Mouse (Mus musculus) embryonic facial prominence, embryonic 15.5 days (tissue): ENCODE data around the gene Fam83c. TPM values are rescaled to one million over a fixed set of nuclear protein-coding genes. Genes with fewer than 3 reads are reported as not detected.

Experiments
- ATAC-seq: fragments of 200-750 bp; cut with Nextera tagmentation; 2 replicates; pipeline ENCODE4 v1.8.0; 2017; ENCODE audit warnings: low read depth, moderate TSS enrichment; ENCODE audit not compliant: insufficient number of reproducible peaks, low FRiP score, low TSS enrichment
- H3K27ac ChIP-seq: fragments of 300-500 bp; sonication (generic); replicated peaks from 2 replicates; pipeline ENCODE4 v1.5.1; 2015; ENCODE audit warnings: mild to moderate bottlenecking, inconsistent platforms
- H3K27me3 ChIP-seq: fragments of 300-500 bp; sonication (generic); 2 replicates; pipeline ENCODE4 v1.6.1; 2015; ENCODE audit warnings: inconsistent platforms
- H3K36me3 ChIP-seq: fragments of 300-500 bp; sonication (generic); 2 replicates; pipeline ENCODE4 v1.6.1; 2015; ENCODE audit warnings: mild to moderate bottlenecking, inconsistent platforms
- H3K4me1 ChIP-seq: fragments of 300-500 bp; sonication (generic); 2 replicates; pipeline ENCODE4 v1.6.1; 2015; ENCODE audit warnings: inconsistent platforms
- H3K4me2 ChIP-seq: fragments of 300-500 bp; sonication (generic); replicated peaks from 2 replicates; pipeline ENCODE4 v1.6.1; 2015; ENCODE audit warnings: mild to moderate bottlenecking, inconsistent platforms
- H3K4me3 ChIP-seq: fragments of 300-500 bp; sonication (generic); replicated peaks from 2 replicates; pipeline ENCODE4 v1.5.1; 2015; ENCODE audit warnings: mild to moderate bottlenecking, inconsistent platforms
- H3K9ac ChIP-seq: fragments of 300-500 bp; sonication (generic); 2 replicates; pipeline ENCODE4 v1.6.1; 2015; ENCODE audit warnings: inconsistent platforms
- H3K9me3 ChIP-seq: fragments of 300-500 bp; sonication (generic); replicated peaks from 2 replicates; pipeline ENCODE4 v1.6.1; 2016; ENCODE audit warnings: inconsistent platforms
- WGBS: fragments of 180-500 bp; shearing (Covaris S2); methylation state at CpG from one replicate; pipeline ENCODE4 v1.1.7; 2015; 5-methylcytosine and 5-hydroxymethylcytosine counted together
- polyA plus RNA-seq: library from polyadenylated mRNA; unstranded; fragments of >200 nt; fragmentation: Nextera tagmentation; extraction: Ambion mirVana; gene quantifications from 2 replicates; pipeline ENCODE4 v1.2.1, GENCODE M21; 2015

The Fam83c gene
- polyA plus RNA-seq = 4.3 and 4.8 TPM in 2 replicates

GRCm38 (mm10) chr2:155834732-155835131 is at the start of gene Fam83c:
Gene Fam83c (minus strand): TSS chr2:155834854.
- Histone ChIP-seq H3K36me3 (no peaks in the 10 kb centered on the region), H3K4me3 (peak within 1 kb of the TSS; percentile 22), H3K4me1 (0 out of 2 replicates have a peak, but pooled peaks cover 4% of the 10 kb centered on the region), H3K27me3 (no peaks in the 10 kb centered on the region), H3K27ac (peak within 1 kb of the TSS; percentile 13; the same call in 1 of the 2 replicates), H3K9ac (no peak within 1 kb of the TSS), H3K4me2 (peak within 1 kb of the TSS; percentile 34), H3K9me3 (no peaks in the 10 kb centered on the region)
- no peak for ATAC-seq
- WGBS = 44% methylated on average over 9 of the region's 9 CpGs

- Histone ChIP-seq H3K27ac (no peak overlapping the region), H3K4me1 (no peaks in the 10 kb centered on the region), H3K9ac (no peak overlapping the region), H3K9me3 (no peaks in the 10 kb centered on the region), H3K27me3 (no peaks in the 10 kb centered on the region), H3K4me2 (no peak overlapping the region), H3K4me3 (no peak overlapping the region), H3K36me3 (peaks cover 19% of the 10 kb centered on the region)
- WGBS = 77% methylated on average over 3 of the region's 3 CpGs
- no peak for ATAC-seq
These were observed 47.4 kb upstream of the Fam83c start for GRCm38 (mm10) chr2:155882087-155882486.

- no peak overlapping the region for H3K4me3 ChIP-seq
- H3K4me1 ChIP-seq = no peaks in the 10 kb centered on the region
- 78% methylated on average over 21 of the region's 21 CpGs for WGBS
- H3K4me2 ChIP-seq = no peak overlapping the region
- H3K9ac ChIP-seq = no peak overlapping the region
- H3K27me3 ChIP-seq = no peaks in the 10 kb centered on the region
- ATAC-seq = no peak
- H3K9me3 ChIP-seq = no peaks in the 10 kb centered on the region
- H3K27ac ChIP-seq = no peak overlapping the region
- H3K36me3 ChIP-seq = peaks cover 27% of the 10 kb centered on the region
These were observed 44.6 kb upstream of the Fam83c start for GRCm38 (mm10) chr2:155878964-155879876.

DNA sequence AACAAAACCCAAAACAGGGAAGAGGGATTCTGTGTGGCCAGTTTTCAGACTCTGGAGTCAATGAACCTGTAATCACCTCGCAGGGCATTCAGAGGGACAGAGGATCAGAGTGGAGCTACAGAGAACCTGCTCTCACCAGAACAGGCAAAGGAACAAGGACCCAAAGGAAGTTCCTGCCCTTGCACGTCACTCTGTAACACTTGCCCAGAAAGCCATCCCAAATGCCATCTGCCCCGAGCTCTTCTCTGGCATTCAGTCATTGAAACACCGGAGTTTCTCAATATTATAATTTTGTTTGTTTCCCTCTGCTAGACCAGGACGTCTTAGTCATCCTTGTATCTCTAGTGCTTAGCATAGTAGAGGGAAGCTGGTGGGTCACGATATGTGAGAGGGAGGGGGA is 39.0 kb upstream of the Fam83c start:
- no peak overlapping the region for H3K9ac ChIP-seq
- no peak overlapping the region for H3K4me3 ChIP-seq
- H3K36me3 ChIP-seq = peaks cover 22% of the 10 kb centered on the region
- peaks cover 8% of the 10 kb centered on the region for H3K4me1 ChIP-seq
- WGBS = 71% methylated on average over 6 of the region's 6 CpGs
- ATAC-seq = no peak
- no peaks in the 10 kb centered on the region for H3K27me3 ChIP-seq
- 0 out of 2 replicates have a peak overlapping the region, but pooled peaks have one; percentile 18 for H3K27ac ChIP-seq
- H3K9me3 ChIP-seq = no peaks in the 10 kb centered on the region
- no peak overlapping the region for H3K4me2 ChIP-seq

DNA sequence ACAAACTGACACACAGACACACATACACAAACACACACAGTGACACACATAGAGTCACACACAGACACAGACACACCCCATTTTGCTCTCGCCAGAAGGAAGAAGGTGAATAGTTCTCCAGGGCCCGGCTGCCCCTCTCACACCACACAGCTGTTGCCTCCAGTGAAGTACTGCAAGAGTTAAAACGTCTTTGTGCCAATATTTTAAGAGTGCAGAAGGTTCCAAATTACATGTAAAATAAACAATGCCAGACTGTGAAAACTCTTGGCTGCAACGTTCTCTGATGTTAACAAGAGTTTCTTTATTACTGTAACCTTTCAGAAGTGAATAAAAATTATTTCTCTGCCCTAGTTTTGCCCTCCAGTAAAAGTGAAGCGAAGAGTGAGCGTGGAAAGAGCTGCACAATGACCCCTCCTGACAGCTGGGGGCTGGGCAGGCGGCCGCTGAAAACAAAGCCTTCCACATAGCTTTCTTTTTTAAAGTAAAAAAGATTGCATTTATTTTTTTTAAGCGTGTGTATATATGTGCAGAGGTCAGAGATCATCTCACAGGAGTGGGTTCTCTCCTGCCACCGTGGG is 38.4 kb upstream of the Fam83c start:
- Histone ChIP-seq H3K9ac (no peak overlapping the region), H3K4me2 (no peak overlapping the region), H3K36me3 (peaks cover 28% of the 10 kb centered on the region), H3K4me3 (no peak overlapping the region), H3K27me3 (no peaks in the 10 kb centered on the region), H3K27ac (0 out of 2 replicates have a peak overlapping the region, but pooled peaks have one; percentile 18), H3K4me1 (peaks cover 8% of the 10 kb centered on the region), H3K9me3 (no peaks in the 10 kb centered on the region)
- 50% methylated on average over 10 of the region's 10 CpGs for WGBS
- no peak for ATAC-seq

DNA sequence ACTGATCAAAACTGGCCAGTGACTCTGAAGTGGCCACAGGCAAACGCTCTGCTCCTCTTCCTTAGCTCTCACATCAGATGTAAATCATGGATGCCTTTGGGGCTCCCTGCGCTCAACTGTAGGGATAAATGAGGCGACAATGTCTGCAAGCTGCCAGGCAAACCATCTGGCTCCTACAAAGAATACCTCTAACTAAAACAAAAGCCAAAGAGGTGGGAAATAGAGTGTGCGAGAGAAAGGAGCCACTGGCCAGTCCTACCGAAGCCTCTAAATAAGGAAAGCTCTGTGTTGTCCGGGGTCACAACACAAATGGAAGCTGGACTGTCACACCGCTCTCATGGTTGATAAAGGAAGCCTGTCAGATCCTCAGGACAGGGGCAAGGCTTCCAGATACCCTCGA is 37.8 kb upstream of the Fam83c start:
- no peak for ATAC-seq

GRCm38 (mm10) chr2:155869772-155870171 is 35.1 kb upstream of the Fam83c start:
- Histone ChIP-seq H3K36me3 (peaks cover 21% of the 10 kb centered on the region; the same call in 1 of the 2 replicates), H3K27me3 (no peaks in the 10 kb centered on the region), H3K4me1 (peaks cover 8% of the 10 kb centered on the region), H3K9me3 (no peaks in the 10 kb centered on the region), H3K4me3 (no peak overlapping the region), H3K27ac (no peak overlapping the region), H3K9ac (no peak overlapping the region), H3K4me2 (no peak overlapping the region)
- no peak for ATAC-seq
- 71% methylated on average over 5 of the region's 5 CpGs for WGBS

More for the DNA sequence above, 37.8 kb upstream of the Fam83c start:
- H3K4me3 ChIP-seq = no peak overlapping the region
- no peak overlapping the region for H3K9ac ChIP-seq
- peaks cover 8% of the 10 kb centered on the region for H3K4me1 ChIP-seq
- no peaks in the 10 kb centered on the region for H3K27me3 ChIP-seq
- peaks cover 33% of the 10 kb centered on the region for H3K36me3 ChIP-seq
- WGBS = 79% methylated on average over 8 of the region's 8 CpGs
- no peak overlapping the region for H3K27ac ChIP-seq
- H3K4me2 ChIP-seq = no peak overlapping the region
- H3K9me3 ChIP-seq = no peaks in the 10 kb centered on the region

GRCm38 (mm10) chr2:155868320-155868719 is 33.7 kb upstream of the Fam83c start:
- Histone ChIP-seq H3K4me1 (peaks cover 3% of the 10 kb centered on the region; the same call in 1 of the 2 replicates), H3K9me3 (no peaks in the 10 kb centered on the region), H3K36me3 (peaks cover 19% of the 10 kb centered on the region; the same call in 1 of the 2 replicates), H3K4me3 (no peak overlapping the region), H3K27me3 (no peaks in the 10 kb centered on the region), H3K9ac (no peak overlapping the region), H3K27ac (no peak overlapping the region), H3K4me2 (no peak overlapping the region)
- no peak for ATAC-seq
- WGBS = 93% methylated on average over 8 of the region's 8 CpGs

DNA sequence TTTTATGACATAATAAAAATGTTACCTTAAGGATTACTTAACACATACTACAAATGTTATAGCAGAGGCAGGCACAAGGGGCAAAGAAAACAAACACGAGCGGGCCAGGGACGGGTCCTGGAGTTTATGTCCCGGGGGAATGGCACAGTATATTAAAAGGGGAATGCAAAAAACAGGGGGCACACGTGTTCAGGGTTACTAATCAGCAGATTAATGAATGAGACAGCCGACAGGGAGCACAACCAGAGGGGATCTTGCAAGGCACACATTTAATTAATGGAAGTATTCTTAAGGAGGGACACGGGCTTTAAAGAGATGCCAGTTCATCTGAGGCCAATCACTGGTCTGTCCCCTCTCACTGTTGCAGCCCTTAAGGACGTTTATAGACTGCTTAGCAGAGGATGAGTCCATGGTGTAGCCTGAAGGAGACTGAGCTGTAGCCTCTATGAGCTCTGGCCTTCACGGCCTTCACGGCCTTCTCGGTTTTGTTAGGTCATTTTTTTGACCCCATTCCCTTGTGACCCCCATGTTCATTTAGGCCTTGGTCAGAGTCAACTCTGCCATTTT is 28.7 kb upstream of the Fam83c start:
- H3K4me1 ChIP-seq = no peaks in the 10 kb centered on the region
- H3K36me3 ChIP-seq = peaks cover 20% of the 10 kb centered on the region; the same call in 1 of the 2 replicates
- 53% methylated on average over 11 of the region's 11 CpGs for WGBS
- H3K9ac ChIP-seq = no peak overlapping the region
- no peak for ATAC-seq
- no peak overlapping the region for H3K4me3 ChIP-seq
- no peaks in the 10 kb centered on the region for H3K9me3 ChIP-seq
- H3K27me3 ChIP-seq = no peaks in the 10 kb centered on the region
- no peak overlapping the region for H3K4me2 ChIP-seq
- no peak overlapping the region for H3K27ac ChIP-seq

GRCm38 (mm10) chr2:155862573-155863300 is 28.1 kb upstream of the Fam83c start:
- no peak overlapping the region for H3K9ac ChIP-seq
- ATAC-seq = no peak; the same call in 1 of the 2 replicates
- H3K36me3 ChIP-seq = peaks cover 15% of the 10 kb centered on the region; the same call in 1 of the 2 replicates
- no peak overlapping the region for H3K27ac ChIP-seq
- H3K4me3 ChIP-seq = no peak overlapping the region
- H3K27me3 ChIP-seq = no peaks in the 10 kb centered on the region
- H3K4me2 ChIP-seq = no peak overlapping the region
- 70% methylated on average over 13 of the region's 13 CpGs for WGBS
- H3K4me1 ChIP-seq = no peaks in the 10 kb centered on the region
- no peaks in the 10 kb centered on the region for H3K9me3 ChIP-seq
